Mouse (Mus musculus): ENCODE measurements around the gene Dlk2. TPM values are rescaled to one million over a fixed set of nuclear protein-coding genes. Genes with fewer than 3 reads are reported as not detected.

The Dlk2 gene
- polyA plus RNA-seq, 1 experiment, result 11.3 TPM

DNA sequence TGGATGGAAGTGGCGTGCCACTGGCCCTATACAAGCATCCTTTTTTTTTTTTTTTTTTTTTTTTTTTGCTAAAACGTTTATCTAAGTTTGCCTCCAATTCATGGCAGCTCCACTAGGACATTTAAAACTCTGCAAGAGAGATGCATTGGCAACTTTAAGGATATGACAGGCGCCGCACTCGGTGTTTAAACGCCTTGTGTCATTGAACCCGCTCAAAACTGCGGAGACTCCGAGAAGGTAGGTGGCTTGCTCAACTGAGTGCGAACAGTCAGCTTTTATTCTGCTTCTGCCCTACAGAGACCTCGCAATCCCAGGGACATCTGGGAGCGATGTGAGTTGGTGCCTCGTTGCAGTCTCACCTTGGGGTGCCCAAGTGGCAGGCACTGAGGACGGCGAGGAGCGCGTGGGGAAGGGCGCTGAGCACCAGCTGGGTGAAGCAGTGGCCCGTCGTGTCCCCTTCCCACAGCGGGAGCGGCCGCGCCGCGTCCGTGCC is 30.2 kb downstream of the Dlk2 start:
- Histone ChIP-seq H3K4me1 (replicated peaks; ENCODE audit: control insufficient read depth, insufficient read depth, low read length) (0 out of 2 replicates have a peak, but pooled peaks cover 2% of the 10 kb centered on the region), H3K36me3 (ENCODE audit: control insufficient read depth, insufficient read depth, low read length) (no peaks in the 10 kb centered on the region), H3K4me3 (ENCODE audit: control insufficient read depth, insufficient read depth, low read length) (peak overlapping the region; percentile 83), H3K27ac (ENCODE audit: control insufficient read depth, insufficient read depth, low read length) (peak overlapping the region; percentile 54), H3K27me3 (ENCODE audit: control insufficient read depth, insufficient read depth, low read length) (no peaks in the 10 kb centered on the region)
- DNase-seq, result no peak
- no peak for TF ChIP-seq CTCF (IDR thresholded peaks at IDR 0.05; ENCODE audit: borderline replicate concordance, control insufficient read depth, extremely low read depth, insufficient read depth, low read length, poor library complexity)
- no peak for TF ChIP-seq POLR2A (IDR thresholded peaks at IDR 0.05; ENCODE audit: control insufficient read depth, extremely low read depth, insufficient read depth, low read length, poor library complexity)
- 9% methylated on average over 27 of the region's 27 CpGs for WGBS

DNA sequence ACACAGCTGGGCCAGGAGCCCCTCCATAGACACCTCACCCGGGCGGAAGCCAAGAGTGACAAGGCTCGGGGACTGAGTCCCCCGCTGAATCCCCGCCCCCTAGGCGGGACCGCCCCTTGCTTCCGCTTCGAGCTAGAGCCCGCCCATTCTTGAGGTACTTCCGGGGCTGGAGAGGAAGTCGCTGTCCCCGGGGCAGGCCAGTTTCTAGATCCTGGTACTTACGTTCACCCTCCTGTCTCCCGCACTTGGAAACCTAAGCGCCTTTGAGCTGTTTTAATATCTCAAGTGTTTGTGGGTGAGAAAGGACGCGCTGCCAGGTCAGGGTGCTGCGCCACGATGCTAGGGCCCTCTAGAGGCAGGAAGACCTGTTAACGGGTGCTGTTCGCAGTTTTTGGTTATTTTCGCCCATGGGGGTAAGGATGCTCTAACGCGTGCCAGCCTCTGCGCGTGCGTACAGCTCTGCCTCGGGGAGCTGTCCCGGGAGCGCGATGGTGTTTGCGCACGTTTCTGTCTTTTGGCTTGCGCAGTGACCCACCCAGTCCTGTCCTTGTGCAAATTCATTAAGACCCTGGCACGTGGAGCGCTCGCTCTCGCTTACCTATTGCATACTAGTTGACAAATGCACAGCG is 30.8 kb downstream of the Dlk2 start, which contains the start of gene Abcc10:
Gene Abcc10 (minus strand): TSS at position 447 of the 629 bp plus-strand sequence.
- under 1% methylated on average over 40 of the region's 40 CpGs for WGBS
- Histone ChIP-seq H3K36me3 (ENCODE audit: control insufficient read depth, insufficient read depth, low read length) (no peaks in the 10 kb centered on the region), H3K4me3 (ENCODE audit: control insufficient read depth, insufficient read depth, low read length) (peak within 1 kb of the TSS; percentile 83), H3K4me1 (replicated peaks; ENCODE audit: control insufficient read depth, insufficient read depth, low read length) (0 out of 2 replicates have a peak, but pooled peaks cover 2% of the 10 kb centered on the region), H3K27me3 (ENCODE audit: control insufficient read depth, insufficient read depth, low read length) (no peaks in the 10 kb centered on the region), H3K27ac (ENCODE audit: control insufficient read depth, insufficient read depth, low read length) (peak within 1 kb of the TSS; percentile 76)
- peak; percentile 99 for DNase-seq
- TF ChIP-seq POLR2A (IDR thresholded peaks at IDR 0.05; ENCODE audit: control insufficient read depth, extremely low read depth, insufficient read depth, low read length, poor library complexity) (peak; percentile 94), CTCF (IDR thresholded peaks at IDR 0.05; ENCODE audit: borderline replicate concordance, control insufficient read depth, extremely low read depth, insufficient read depth, low read length, poor library complexity) (peak; percentile 57; the same call in 1 of the 2 replicates)

DNA sequence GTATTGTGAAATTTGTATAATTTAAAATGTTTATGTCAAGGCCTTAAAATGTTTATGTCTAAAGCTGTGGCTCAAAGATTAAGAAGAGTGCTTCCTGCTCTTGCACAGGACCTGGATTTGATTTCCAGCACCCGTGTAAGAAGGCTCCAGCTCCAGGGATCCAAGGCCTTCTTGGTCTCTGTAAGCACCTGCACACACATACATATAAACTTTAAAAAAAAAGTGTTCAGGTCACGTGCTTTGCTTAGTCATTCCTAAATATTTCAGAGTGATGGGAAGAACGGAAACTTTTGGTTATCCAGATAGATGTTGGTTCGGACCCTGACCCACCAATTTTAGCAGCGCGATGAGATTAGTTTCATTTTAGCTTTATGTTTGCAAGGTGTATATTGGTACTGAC is 31.5 kb downstream of the Dlk2 start:
- no peak for DNase-seq
- Histone ChIP-seq H3K36me3 (ENCODE audit: control insufficient read depth, insufficient read depth, low read length) (no peaks in the 10 kb centered on the region), H3K27ac (ENCODE audit: control insufficient read depth, insufficient read depth, low read length) (peak overlapping the region; percentile 21; the same call in 1 of the 2 replicates), H3K27me3 (ENCODE audit: control insufficient read depth, insufficient read depth, low read length) (no peaks in the 10 kb centered on the region), H3K4me1 (replicated peaks; ENCODE audit: control insufficient read depth, insufficient read depth, low read length) (0 out of 2 replicates have a peak, but pooled peaks cover 2% of the 10 kb centered on the region), H3K4me3 (ENCODE audit: control insufficient read depth, insufficient read depth, low read length) (no peak overlapping the region)
- WGBS, result 85% methylated on average over 6 of the region's 6 CpGs
- no peak for TF ChIP-seq CTCF (IDR thresholded peaks at IDR 0.05; ENCODE audit: borderline replicate concordance, control insufficient read depth, extremely low read depth, insufficient read depth, low read length, poor library complexity)
- TF ChIP-seq POLR2A (IDR thresholded peaks at IDR 0.05; ENCODE audit: control insufficient read depth, extremely low read depth, insufficient read depth, low read length, poor library complexity), result no peak

DNA sequence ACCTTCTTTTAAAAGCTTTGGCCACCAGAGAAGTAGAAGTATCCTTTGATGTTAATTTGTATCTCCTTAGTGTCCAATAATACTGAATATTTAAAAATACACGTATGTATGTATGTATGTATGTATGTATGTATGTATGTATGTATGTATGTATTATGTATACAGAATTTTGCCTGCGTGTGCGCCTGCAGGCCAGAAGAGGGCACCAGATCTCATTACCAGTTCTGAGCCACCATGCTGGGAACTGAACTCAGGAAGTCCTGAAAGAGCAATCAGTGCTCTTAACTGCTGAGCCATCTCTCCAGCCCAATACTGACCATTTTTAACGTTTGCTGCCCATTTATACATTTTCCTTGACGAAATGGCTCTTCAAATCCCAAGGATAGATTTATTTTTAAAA is 39.3 kb downstream of the Dlk2 start:
- 52% methylated on average over 5 of the region's 5 CpGs for WGBS
- TF ChIP-seq POLR2A (IDR thresholded peaks at IDR 0.05; ENCODE audit: control insufficient read depth, extremely low read depth, insufficient read depth, low read length, poor library complexity) (no peak), CTCF (IDR thresholded peaks at IDR 0.05; ENCODE audit: borderline replicate concordance, control insufficient read depth, extremely low read depth, insufficient read depth, low read length, poor library complexity) (no peak)
- no peaks in the 10 kb centered on the region for H3K27me3 ChIP-seq (ENCODE audit: control insufficient read depth, insufficient read depth, low read length)
- H3K27ac ChIP-seq (ENCODE audit: control insufficient read depth, insufficient read depth, low read length), result no peak overlapping the region
- H3K4me3 ChIP-seq (ENCODE audit: control insufficient read depth, insufficient read depth, low read length), result no peak overlapping the region
- H3K36me3 ChIP-seq (ENCODE audit: control insufficient read depth, insufficient read depth, low read length), result no peaks in the 10 kb centered on the region
- no peaks in the 10 kb centered on the region for H3K4me1 ChIP-seq (replicated peaks; ENCODE audit: control insufficient read depth, insufficient read depth, low read length)
- DNase-seq, result peak; percentile 20

DNA sequence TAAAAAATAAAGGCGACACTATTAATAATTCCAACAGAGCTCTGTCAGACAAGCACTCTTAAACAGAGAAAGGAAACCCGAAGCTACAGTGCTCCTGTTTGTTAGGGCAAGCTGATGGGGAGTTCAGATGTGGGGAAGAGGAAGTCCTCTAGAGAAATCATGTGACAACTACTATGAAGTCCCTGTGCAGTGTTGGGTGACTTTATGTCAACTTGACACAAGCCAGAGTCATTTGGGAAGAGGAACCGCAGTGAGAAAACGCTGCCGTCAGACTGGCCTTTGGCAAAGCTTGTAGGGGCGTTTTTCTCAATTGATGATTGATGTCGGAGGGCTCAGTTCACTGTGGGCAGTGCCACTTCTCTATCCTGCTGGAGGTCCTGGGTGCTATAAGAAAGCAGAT is 44.0 kb downstream of the Dlk2 start:
- Histone ChIP-seq H3K4me3 (ENCODE audit: control insufficient read depth, insufficient read depth, low read length) (no peak overlapping the region), H3K27ac (ENCODE audit: control insufficient read depth, insufficient read depth, low read length) (no peak overlapping the region), H3K4me1 (replicated peaks; ENCODE audit: control insufficient read depth, insufficient read depth, low read length) (no peaks in the 10 kb centered on the region), H3K27me3 (ENCODE audit: control insufficient read depth, insufficient read depth, low read length) (no peaks in the 10 kb centered on the region), H3K36me3 (ENCODE audit: control insufficient read depth, insufficient read depth, low read length) (no peaks in the 10 kb centered on the region)
- WGBS, result 15% methylated on average over 7 of the region's 7 CpGs
- no peak for TF ChIP-seq POLR2A (IDR thresholded peaks at IDR 0.05; ENCODE audit: control insufficient read depth, extremely low read depth, insufficient read depth, low read length, poor library complexity)
- no peak for TF ChIP-seq CTCF (IDR thresholded peaks at IDR 0.05; ENCODE audit: borderline replicate concordance, control insufficient read depth, extremely low read depth, insufficient read depth, low read length, poor library complexity)
- no peak for DNase-seq

DNA sequence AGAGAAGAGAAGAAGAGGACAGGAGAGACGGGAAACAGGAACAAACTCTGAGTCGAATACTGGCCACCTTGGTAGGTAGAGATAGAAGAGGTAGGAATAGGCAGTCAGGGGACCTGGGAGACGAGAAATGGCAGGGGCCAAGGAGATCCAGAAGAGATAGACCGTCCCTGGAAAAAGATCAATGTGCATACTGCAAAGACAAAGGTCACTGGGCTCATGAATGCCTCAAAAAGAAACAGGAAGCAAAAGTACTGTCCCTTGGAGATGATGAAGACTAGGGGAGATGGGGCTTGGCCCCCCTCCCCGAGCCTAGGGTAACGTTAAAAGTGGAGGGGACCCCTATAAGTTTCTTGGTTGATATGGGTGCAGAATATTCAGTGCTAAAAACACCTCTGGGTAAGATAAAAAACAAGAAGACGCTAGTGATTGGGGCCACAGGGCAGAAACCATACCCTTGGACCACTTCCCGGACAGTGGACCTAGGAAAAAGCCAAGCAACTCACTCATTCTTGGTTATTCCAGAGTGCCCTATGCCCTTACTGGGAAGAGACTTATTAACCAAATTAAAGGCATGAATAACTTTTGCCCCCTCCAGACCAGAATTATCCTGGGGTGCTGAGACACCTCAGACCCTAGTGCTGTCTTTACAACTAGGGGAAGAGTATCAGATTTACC is 53.9 kb downstream of the Dlk2 start:
- H3K4me3 ChIP-seq (ENCODE audit: control insufficient read depth, insufficient read depth, low read length), result no peak overlapping the region
- DNase-seq, result no peak
- no peaks in the 10 kb centered on the region for H3K36me3 ChIP-seq (ENCODE audit: control insufficient read depth, insufficient read depth, low read length)
- no peaks in the 10 kb centered on the region for H3K4me1 ChIP-seq (replicated peaks; ENCODE audit: control insufficient read depth, insufficient read depth, low read length)
- no peak overlapping the region for H3K27ac ChIP-seq (ENCODE audit: control insufficient read depth, insufficient read depth, low read length)
- no peaks in the 10 kb centered on the region for H3K27me3 ChIP-seq (ENCODE audit: control insufficient read depth, insufficient read depth, low read length)
- TF ChIP-seq CTCF (IDR thresholded peaks at IDR 0.05; ENCODE audit: borderline replicate concordance, control insufficient read depth, extremely low read depth, insufficient read depth, low read length, poor library complexity), result no peak
- no peak for TF ChIP-seq POLR2A (IDR thresholded peaks at IDR 0.05; ENCODE audit: control insufficient read depth, extremely low read depth, insufficient read depth, low read length, poor library complexity)
- WGBS, result 85% methylated on average over 8 of the region's 8 CpGs

Other genes starting within 250 kb of the Dlk2 start
- gene Mrps18a, start 186.4 kb upstream of the Dlk2 start, polyA plus RNA-seq (2012; rRNA removed), result 56.4 and 57.6 TPM in 2 replicates
- 1.2 and 2.6 TPM in 2 replicates for gene Rsph9, start 153.2 kb upstream of the Dlk2 start, polyA plus RNA-seq (2012; rRNA removed)
- 40.9 and 43.2 TPM in 2 replicates for gene Mad2l1bp, start 143.9 kb upstream of the Dlk2 start, polyA plus RNA-seq (2012; rRNA removed)
- gene Gtpbp2, start 136.4 kb upstream of the Dlk2 start, polyA plus RNA-seq (2012; rRNA removed), result 280 and 339 TPM in 2 replicates
- gene Polh, start 94.8 kb upstream of the Dlk2 start, polyA plus RNA-seq (2012; rRNA removed), result 18.4 and 20.4 TPM in 2 replicates
- gene Xpo5, start 94.6 kb upstream of the Dlk2 start, polyA plus RNA-seq (2012; rRNA removed), result 40.0 and 40.4 TPM in 2 replicates
- 52.6 and 60.6 TPM in 2 replicates for gene Polr1c, start 49.4 kb upstream of the Dlk2 start, polyA plus RNA-seq (2012; rRNA removed)
- 250 and 292 TPM in 2 replicates for gene Yipf3, start 49.3 kb upstream of the Dlk2 start, polyA plus RNA-seq (2012; rRNA removed)
- gene Lrrc73, start 43.9 kb upstream of the Dlk2 start, polyA plus RNA-seq (2012; rRNA removed), result 4.2 and 5.3 TPM in 2 replicates
- 98.7 and 106 TPM in 2 replicates for gene Tjap1, start 14.4 kb upstream of the Dlk2 start, polyA plus RNA-seq (2012; rRNA removed)
- gene Abcc10, start 30.9 kb downstream of the Dlk2 start, polyA plus RNA-seq (2012; rRNA removed), result 31.8 and 33.4 TPM in 2 replicates
- 18.3 and 20.7 TPM in 2 replicates for gene Zfp318, start 86.3 kb downstream of the Dlk2 start, polyA plus RNA-seq (2012; rRNA removed)
- 348 and 429 TPM in 2 replicates for gene Crip3, start 131.5 kb downstream of the Dlk2 start, polyA plus RNA-seq (2012; rRNA removed)
- 1.2 and 3.3 TPM in 2 replicates for gene Slc22a7, start 141.0 kb downstream of the Dlk2 start, polyA plus RNA-seq (2012; rRNA removed)
- 1.0 and 1.1 TPM in 2 replicates for gene Ttbk1, start 190.3 kb downstream of the Dlk2 start, polyA plus RNA-seq (2012; rRNA removed)
- gene Dnph1, start 199.3 kb downstream of the Dlk2 start, polyA plus RNA-seq (2012; rRNA removed), result 14.0 and 17.7 TPM in 2 replicates
- 21.8 and 22.0 TPM in 2 replicates for gene Cul9, start 249.0 kb downstream of the Dlk2 start, polyA plus RNA-seq (2012; rRNA removed)

All from thymus, adult 2 months (tissue).